Mouse (Mus musculus): Measurements from ENCODE around the gene Slc24a4.

Gene Slc24a4

GRCm38 (mm10) chr12:102128081-102128790 is at the start of gene Slc24a4:
Gene Slc24a4 (plus strand): TSS chr12:102128733.
- no peak for DNase-seq (ENCODE audit: low read depth, low spot score)

- no peak for DNase-seq (ENCODE audit: low read depth, low spot score)
Measured at GRCm38 (mm10) chr12:102082648-102083425, 45.7 kb upstream of the Slc24a4 start.

GRCm38 (mm10) chr12:102090535-102090934 is 38.0 kb upstream of the Slc24a4 start:
- no peak for DNase-seq (ENCODE audit: low read depth, low spot score)

- no peak for DNase-seq (ENCODE audit: low read depth, low spot score)
Measured at GRCm38 (mm10) chr12:102092342-102093094, 36.0 kb upstream of the Slc24a4 start.

- no peak for DNase-seq (ENCODE audit: low read depth, low spot score)
Measured at GRCm38 (mm10) chr12:102105990-102106389, 22.5 kb upstream of the Slc24a4 start.

- no peak for DNase-seq (ENCODE audit: low read depth, low spot score)
Measured at GRCm38 (mm10) chr12:102108851-102109250, 19.7 kb upstream of the Slc24a4 start.

GRCm38 (mm10) chr12:102112491-102112890 is 16.0 kb upstream of the Slc24a4 start:
- DNase-seq (ENCODE audit: low read depth, low spot score), result no peak

- DNase-seq (ENCODE audit: low read depth, low spot score), result no peak
Measured at GRCm38 (mm10) chr12:102112901-102113300, 15.6 kb upstream of the Slc24a4 start.

- DNase-seq (ENCODE audit: low read depth, low spot score), result no peak
Measured at GRCm38 (mm10) chr12:102113391-102113790, 15.1 kb upstream of the Slc24a4 start.

- no peak for DNase-seq (ENCODE audit: low read depth, low spot score)
Measured at GRCm38 (mm10) chr12:102116580-102116979, 12.0 kb upstream of the Slc24a4 start.

GRCm38 (mm10) chr12:102118014-102118413 is 10.5 kb upstream of the Slc24a4 start:
- DNase-seq (ENCODE audit: low read depth, low spot score), result no peak

- DNase-seq (ENCODE audit: low read depth, low spot score), result no peak
Measured at GRCm38 (mm10) chr12:102127601-102128000, 932 bp upstream of the Slc24a4 start.

GRCm38 (mm10) chr12:102128791-102129507 is 416 bp downstream of the Slc24a4 start:
- no peak for DNase-seq (ENCODE audit: low read depth, low spot score)

- DNase-seq (ENCODE audit: low read depth, low spot score), result no peak
Measured at GRCm38 (mm10) chr12:102129508-102130030, 1.0 kb downstream of the Slc24a4 start.

- no peak for DNase-seq (ENCODE audit: low read depth, low spot score)
Measured at GRCm38 (mm10) chr12:102139710-102140109, 11.2 kb downstream of the Slc24a4 start.

- DNase-seq (ENCODE audit: low read depth, low spot score), result no peak
Measured at GRCm38 (mm10) chr12:102141330-102141729, 12.8 kb downstream of the Slc24a4 start.

GRCm38 (mm10) chr12:102147678-102148077 is 19.1 kb downstream of the Slc24a4 start:
- DNase-seq (ENCODE audit: low read depth, low spot score), result no peak

GRCm38 (mm10) chr12:102148746-102149145 is 20.2 kb downstream of the Slc24a4 start:
- DNase-seq (ENCODE audit: low read depth, low spot score), result no peak

GRCm38 (mm10) chr12:102151185-102151584 is 22.7 kb downstream of the Slc24a4 start:
- no peak for DNase-seq (ENCODE audit: low read depth, low spot score)

GRCm38 (mm10) chr12:102153796-102154195 is 25.3 kb downstream of the Slc24a4 start:
- no peak for DNase-seq (ENCODE audit: low read depth, low spot score)

- DNase-seq (ENCODE audit: low read depth, low spot score), result no peak
Measured at GRCm38 (mm10) chr12:102154815-102155214, 26.3 kb downstream of the Slc24a4 start.
